Mouse (Mus musculus): ENCODE measurements around the gene Nfe2l1.
"Not testable (repeated sequence)": the region's sequence is repeated elsewhere in the genome, so short reads cannot be mapped to it uniquely, and the experiment has no call there.

Nfe2l1 gene

DNA sequence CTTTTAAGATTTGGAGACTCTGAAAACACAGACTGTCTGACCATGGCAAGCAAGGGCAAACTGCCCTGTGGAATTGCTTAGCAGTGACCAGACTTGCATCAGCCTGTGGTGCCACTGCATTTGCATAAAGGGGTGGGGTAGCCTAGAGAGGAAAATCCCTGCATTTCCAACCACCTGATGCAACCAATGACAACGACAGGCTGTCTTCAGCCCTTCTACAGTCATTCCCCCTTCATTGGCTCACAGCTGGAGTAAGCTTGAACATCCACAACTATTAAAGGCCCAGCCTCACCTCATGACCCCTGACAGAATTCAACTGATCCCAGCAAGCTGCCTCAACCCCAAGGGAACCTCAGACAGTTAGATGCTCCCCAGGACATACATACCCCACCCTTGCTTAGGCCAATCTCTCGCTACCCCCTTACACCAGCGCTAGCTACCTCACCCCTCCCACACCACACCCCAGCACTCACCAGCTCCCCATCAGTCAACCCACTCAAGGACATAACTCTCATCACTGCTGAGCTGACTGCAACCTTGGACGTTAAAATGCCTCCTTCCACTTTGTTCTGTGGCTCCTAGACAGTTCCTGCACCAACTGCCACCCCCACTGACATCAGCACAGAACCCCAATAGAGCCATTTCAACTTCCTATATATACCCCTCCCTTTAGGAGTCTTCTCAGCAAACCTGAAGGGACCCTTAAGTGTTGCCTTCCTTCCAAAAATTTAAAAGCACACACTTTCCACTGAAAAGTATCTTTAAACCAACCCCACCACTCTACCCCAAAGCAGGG, 6.9 kb downstream of the Nfe2l1 start:
- in situ Hi-C loops (cut with MseI, MboI), result no loop called here

- in situ Hi-C loops (cut with MseI, MboI), result no loop called here
Observed at GRCm38 (mm10) chr11:96821956-96822355, 7.8 kb downstream of the Nfe2l1 start.

DNA sequence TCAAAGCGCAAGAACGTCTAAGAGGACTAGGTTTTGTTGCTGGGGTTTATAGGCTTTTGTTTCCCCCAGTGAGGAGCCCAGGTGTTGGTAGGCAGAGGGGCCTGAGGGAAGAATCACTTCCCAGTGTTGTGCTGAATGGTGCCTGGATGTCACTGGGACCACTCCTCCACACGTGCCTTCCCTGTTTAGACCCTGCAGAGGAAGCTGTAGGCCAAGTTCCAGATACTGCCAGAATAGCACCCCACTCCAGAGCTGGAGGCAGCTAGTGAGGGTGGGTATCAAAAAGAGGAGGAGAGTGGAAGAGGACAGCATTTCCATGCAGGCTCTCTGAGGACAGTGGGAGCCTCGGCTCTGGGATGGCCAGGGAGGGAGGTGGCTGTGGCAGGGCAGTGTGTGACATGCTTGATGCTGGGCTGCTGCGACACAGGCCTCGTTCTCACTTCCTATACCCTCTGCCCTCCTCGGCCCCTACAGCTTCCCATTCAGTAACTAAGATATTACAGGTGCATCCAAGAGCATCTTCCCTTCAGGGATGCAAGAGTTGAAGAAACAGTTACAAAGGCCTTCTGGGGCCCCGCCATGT, 11.5 kb downstream of the Nfe2l1 start:
- in situ Hi-C loops (cut with MseI, MboI), result no loop called here

- in situ Hi-C loops (cut with MseI, MboI), result no loop called here
Observed at GRCm38 (mm10) chr11:96816979-96817378, 12.8 kb downstream of the Nfe2l1 start.

DNA sequence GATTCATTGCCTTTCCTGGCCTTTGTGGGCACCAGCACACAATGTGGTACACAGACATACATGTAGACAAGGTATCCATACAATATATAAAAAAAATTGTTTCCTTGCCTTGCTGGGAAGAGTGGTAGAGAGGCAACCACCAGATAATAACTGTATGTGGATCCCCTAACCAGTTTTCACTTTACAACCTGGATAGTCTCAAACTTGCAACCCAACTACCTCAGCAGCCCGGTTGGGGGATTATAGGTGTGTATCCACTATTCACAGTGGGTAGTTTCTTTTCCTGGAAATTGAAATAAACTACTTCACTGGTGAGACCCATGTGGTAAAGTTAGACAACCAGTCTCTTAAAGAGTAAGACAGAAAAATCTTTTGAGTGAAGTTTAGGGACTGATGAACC, 13.3 kb downstream of the Nfe2l1 start:
- in situ Hi-C loops (cut with MseI, MboI), result no loop called here

- in situ Hi-C loops (cut with MseI, MboI), result no loop called here
Observed at GRCm38 (mm10) chr11:96815895-96816294, 13.9 kb downstream of the Nfe2l1 start.

DNA sequence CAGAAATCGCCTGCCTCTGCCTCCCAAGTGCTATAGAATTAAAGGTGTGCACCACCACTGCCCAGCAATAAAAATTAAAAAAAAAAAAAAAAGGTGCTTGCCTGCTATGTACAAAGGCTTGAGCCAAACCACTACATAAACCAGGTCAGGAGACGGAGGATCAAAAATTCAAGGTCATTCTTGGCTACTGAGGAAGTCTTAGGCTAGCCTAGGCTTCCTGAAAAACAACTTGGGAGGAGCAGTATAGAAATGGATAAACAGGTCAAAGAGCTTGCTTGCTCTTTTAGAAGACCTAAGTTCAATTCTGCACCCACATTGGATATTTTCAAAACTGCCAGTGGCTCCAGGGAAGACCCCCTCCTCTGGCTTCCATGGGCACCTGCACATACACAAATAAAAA, 15.3 kb downstream of the Nfe2l1 start:
- in situ Hi-C loops (cut with MseI, MboI), result no loop called here

DNA sequence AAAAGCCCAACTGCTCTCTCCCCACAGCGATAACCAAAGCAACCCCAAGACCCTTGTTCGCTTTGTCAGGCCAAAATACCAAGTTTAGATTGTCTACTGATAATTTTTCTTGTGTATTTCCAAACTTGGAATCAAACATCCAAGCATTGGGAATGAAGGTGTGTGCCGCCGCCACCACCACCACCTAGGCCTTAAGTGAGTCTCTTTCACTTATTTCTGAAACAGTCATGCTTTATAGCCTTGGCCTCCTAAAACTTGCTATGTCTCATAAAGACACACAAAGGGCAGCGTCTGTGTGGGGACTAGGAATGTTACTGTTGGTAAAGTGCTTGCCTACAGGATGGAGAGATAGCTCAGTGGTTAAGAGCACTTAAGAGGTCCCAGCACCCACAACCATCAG, 15.8 kb downstream of the Nfe2l1 start:
- in situ Hi-C loops (cut with MseI, MboI), result no loop called here

DNA sequence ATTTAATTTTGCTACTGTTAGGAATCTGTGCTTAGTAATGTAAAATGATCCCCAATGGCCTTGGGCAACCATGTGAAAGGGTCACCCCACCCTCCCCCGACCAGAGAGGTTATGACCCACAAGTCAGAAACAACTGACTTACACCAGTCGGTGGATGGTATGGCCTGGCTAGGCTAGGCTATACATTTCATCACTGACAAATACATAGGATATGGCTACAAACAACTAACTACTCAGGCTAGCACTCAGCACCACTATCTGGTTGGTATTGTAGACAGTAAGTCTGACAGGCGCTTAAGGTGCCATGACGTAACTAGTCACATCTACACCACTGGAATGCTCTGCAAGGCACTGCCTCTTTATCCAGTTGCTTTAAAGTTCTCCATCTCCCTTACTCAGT, 16.3 kb downstream of the Nfe2l1 start:
- in situ Hi-C loops (cut with MseI, MboI), result no loop called here

GRCm38 (mm10) chr11:96811188-96811587, 18.6 kb downstream of the Nfe2l1 start:
- in situ Hi-C loops (cut with MseI, MboI), result not testable (repeated sequence)

DNA sequence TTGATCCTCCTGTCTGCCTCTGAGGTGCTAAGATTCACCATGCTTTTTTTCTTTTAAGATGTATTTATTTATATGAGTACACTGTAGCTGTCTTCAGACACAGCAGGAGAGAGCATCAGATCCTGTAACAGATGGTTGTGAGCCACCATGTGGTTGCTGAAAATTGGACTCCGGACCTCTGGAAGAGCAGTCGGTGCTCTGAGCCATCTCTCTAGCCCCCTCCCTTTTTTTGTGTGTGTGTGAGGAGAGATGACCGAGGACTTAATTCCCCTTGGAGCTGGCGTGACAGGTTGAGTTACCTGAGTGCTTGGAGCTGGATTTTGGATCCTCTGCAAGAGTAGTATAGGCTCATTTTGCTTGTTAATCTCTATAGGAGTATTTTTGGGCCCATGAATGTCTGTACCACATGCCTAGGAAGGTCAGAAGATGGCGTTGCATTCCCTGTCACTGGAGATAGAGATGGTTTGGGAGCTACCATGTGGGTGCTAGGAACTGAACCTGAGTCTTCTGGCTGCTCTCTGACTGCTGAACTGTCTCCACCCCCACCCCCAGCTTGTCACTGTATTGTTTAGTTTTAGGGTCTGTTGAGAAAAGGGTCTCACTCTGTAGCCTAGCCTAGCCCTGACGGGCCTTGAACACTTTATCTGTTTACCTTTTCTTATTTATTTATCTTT, 20.1 kb downstream of the Nfe2l1 start:
- in situ Hi-C loops (cut with MseI, MboI), result no loop called here

- in situ Hi-C loops (cut with MseI, MboI), result no loop called here
Observed at GRCm38 (mm10) chr11:96808066-96808465, 21.7 kb downstream of the Nfe2l1 start.

GRCm38 (mm10) chr11:96805606-96806005, 24.2 kb downstream of the Nfe2l1 start:
- in situ Hi-C loops (cut with MseI, MboI), result no loop called here

- in situ Hi-C loops (cut with MseI, MboI), result no loop called here
Observed at GRCm38 (mm10) chr11:96799511-96799910, 30.3 kb downstream of the Nfe2l1 start.

DNA sequence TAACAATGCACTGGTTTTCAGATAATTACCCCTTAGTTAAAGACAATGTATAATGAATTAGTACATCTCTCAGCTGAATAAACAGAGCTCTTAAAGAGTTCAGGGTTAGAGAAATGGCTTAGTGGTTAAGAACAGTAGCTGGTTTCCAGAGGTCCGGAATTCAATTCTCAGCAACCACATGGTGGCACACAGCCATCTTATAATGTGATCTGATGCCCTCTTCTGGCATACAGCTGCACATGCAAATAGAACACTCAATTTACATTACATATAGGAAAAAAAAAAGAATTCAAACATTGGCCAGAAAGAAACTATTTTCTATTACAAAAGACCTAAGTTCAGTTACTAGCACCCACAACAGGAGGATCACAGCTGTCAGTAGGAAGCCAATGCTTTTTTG, 33.2 kb downstream of the Nfe2l1 start:
- in situ Hi-C loops (cut with MseI, MboI), result no loop called here

DNA sequence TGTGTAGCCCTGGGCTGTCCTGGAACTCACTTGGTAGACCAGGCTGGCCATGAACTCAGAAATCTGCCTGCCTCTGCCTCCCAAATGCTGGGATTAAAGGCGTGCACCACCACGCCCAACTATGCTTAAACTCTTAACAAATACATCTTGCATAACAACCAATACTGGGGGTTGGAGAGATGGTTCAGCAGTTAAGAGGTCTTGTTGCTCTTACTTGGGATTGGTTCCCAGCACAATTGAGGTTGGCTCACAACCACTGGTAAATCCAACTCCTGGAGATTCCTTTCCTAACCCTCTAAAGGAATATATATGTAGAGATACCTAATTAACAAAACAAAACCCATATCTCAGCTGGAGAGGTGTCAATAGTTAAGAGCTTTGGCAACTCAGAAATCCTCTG, 33.7 kb downstream of the Nfe2l1 start:
- in situ Hi-C loops (cut with MseI, MboI), result no loop called here

- in situ Hi-C loops (cut with MseI, MboI), result no loop called here
Observed at GRCm38 (mm10) chr11:96795491-96795890, 34.3 kb downstream of the Nfe2l1 start.

- in situ Hi-C loops (cut with MseI, MboI), result no loop called here
Observed at GRCm38 (mm10) chr11:96790681-96791080, 39.1 kb downstream of the Nfe2l1 start.

- in situ Hi-C loops (cut with MseI, MboI), result loop anchor here in 1 of 2 experiments (5.0 kb wide), 1 partner anchor 72 kb away; no protein-coding TSS in a partner anchor
Observed at GRCm38 (mm10) chr11:96789990-96790389, 39.8 kb downstream of the Nfe2l1 start.

- in situ Hi-C loops (cut with MseI, MboI), result loop anchor here in 1 of 2 experiments (5.0 kb wide), 1 partner anchor 73 kb away; no protein-coding TSS in a partner anchor
Observed at GRCm38 (mm10) chr11:96788871-96789795, 40.6 kb downstream of the Nfe2l1 start, which contains the start of gene Cbx1. Gene Cbx1, plus strand, starts transcription at chr11:96789127.

DNA sequence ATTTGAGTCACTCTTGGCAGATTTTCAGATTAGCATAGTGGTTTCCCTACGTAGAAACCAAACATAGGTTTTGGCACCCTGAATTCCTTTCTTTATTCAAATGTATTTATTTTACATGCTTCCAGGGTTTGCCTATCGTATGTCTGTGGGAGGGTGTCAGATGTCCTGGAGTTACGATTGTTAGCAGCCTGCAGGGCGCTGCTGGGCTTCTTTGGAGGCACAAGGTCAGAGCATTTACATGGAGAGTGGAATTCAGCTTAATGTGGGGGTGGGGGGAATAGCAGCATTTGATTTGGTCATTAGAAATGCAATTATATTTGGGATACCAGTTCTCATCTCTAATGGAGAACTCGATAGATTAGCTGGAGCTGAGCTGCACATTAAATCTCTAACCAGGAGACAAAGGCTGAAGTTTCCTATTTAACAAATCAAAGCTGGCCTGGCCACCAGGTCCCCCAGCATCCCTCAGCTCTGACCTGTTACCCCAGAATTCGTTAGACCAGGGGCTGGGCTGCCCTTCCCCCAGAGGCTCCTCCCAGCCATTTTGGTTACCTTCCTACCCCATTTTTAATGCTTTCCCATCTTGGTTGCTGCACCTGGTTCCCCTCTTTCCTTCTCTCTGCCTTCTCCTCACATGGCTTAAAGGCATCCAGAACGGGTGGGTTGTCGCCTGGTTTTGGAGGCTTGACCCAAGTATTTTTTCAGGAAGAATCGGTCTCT, 42.9 kb downstream of the Nfe2l1 start:
- in situ Hi-C loops (cut with MseI, MboI), result loop anchor here in 1 of 2 experiments (5.0 kb wide), 1 partner anchor 75 kb away; no protein-coding TSS in a partner anchor
